Mouse (Mus musculus): ENCODE data around the gene Mgat3.

GRCm38 (mm10) chr15:80261100-80261499 lies 87.6 kb downstream of the Mgat3 start:
- TF ChIP-seq CTCF (IDR thresholded peaks at IDR 0.05) (no peak), POLR2A (IDR thresholded peaks at IDR 0.05; ENCODE audit: insufficient read depth, low read depth, low read length) (no peak)
